Mouse (Mus musculus) heart, adult 2 months (tissue): ENCODE measurements around the gene Gm10912.

Experiments
- CTCF ChIP-seq: fragments of 200-600 bp; IDR thresholded peaks from 2 replicates; pipeline ENCODE4 v1.8.1; 2022; ENCODE audit warnings: antibody characterized with exemption, mild to moderate bottlenecking, moderate library complexity
- EP300 ChIP-seq: fragments of 200-500 bp; IDR thresholded peaks from 2 replicates; pipeline ENCODE4 v1.6.1; 2011; ENCODE audit warnings: low read depth, low read length, control low read depth; ENCODE audit not compliant: insufficient read depth
- POLR2A ChIP-seq: fragments of 200-500 bp; IDR thresholded peaks from 2 replicates; pipeline ENCODE4 v1.6.1; 2011; ENCODE audit warnings: mild to moderate bottlenecking, low read depth, low read length, control low read depth; ENCODE audit not compliant: insufficient read depth

GRCm38 (mm10) chr2:104041632-104042031, 24.0 kb upstream of the Gm10912 start:
- no peak for TF ChIP-seq CTCF
- TF ChIP-seq POLR2A: no peak
- no peak for TF ChIP-seq EP300
